Mouse (Mus musculus) intestine, postnatal 0 days (tissue): Measurements from ENCODE around the gene Ptprr. TPM values are rescaled to one million over a fixed set of nuclear protein-coding genes. Genes with fewer than 3 reads are reported as not detected.
A peak's percentile ranks its signal among the peaks of the same experiment; 100 is the strongest.

Experiments
- ATAC-seq: fragments of 200-750 bp; cut with Nextera tagmentation; 2 replicates; pipeline ENCODE4 v1.8.0; 2017; ENCODE audit warnings: mild to moderate bottlenecking, moderate TSS enrichment, moderate library complexity
- H3K27ac ChIP-seq: fragments of 300-500 bp; sonication (generic); 2 replicates; pipeline ENCODE4 v1.5.1; 2014; ENCODE audit warnings: mild to moderate bottlenecking, low read depth, low read length, moderate library complexity
- H3K27me3 ChIP-seq: fragments of 300-500 bp; sonication (generic); replicated peaks from 2 replicates; pipeline ENCODE4 v1.6.1; 2014; ENCODE audit warnings: low read length, mixed read lengths; ENCODE audit not compliant: control insufficient read depth, insufficient read depth
- H3K36me3 ChIP-seq: fragments of 300-500 bp; sonication (generic); 2 replicates; pipeline ENCODE4 v1.6.1; 2014; ENCODE audit warnings: mild to moderate bottlenecking, moderate library complexity; ENCODE audit not compliant: control insufficient read depth, insufficient read depth
- H3K4me1 ChIP-seq: fragments of 300-500 bp; sonication (generic); replicated peaks from 2 replicates; pipeline ENCODE4 v1.6.1; 2014; ENCODE audit warnings: antibody characterized with exemption, low read length, mixed read lengths; ENCODE audit not compliant: control insufficient read depth, insufficient read depth
- H3K4me2 ChIP-seq: fragments of 300-500 bp; sonication (generic); replicated peaks from 2 replicates; pipeline ENCODE4 v1.6.1; 2014; ENCODE audit warnings: low read depth, mild to moderate bottlenecking, moderate library complexity
- H3K4me3 ChIP-seq: fragments of 300-500 bp; sonication (generic); 2 replicates; pipeline ENCODE4 v1.5.1; 2014; ENCODE audit warnings: low read depth, low read length
- H3K9ac ChIP-seq: fragments of 300-500 bp; sonication (generic); 2 replicates; pipeline ENCODE4 v1.6.1; 2014; ENCODE audit warnings: mild to moderate bottlenecking, low read depth, low read length
- H3K9me3 ChIP-seq: fragments of 300-500 bp; sonication (generic); 2 replicates; pipeline ENCODE4 v1.6.1; 2016; ENCODE audit warnings: mixed run types; ENCODE audit not compliant: control insufficient read depth
- CTCF ChIP-seq: sonication (generic); IDR thresholded peaks from 2 replicates; pipeline ENCODE4 v1.5.1; 2016; ENCODE audit warnings: low read depth, mild to moderate bottlenecking, control low read depth, antibody characterized with exemption, moderate library complexity
- WGBS: fragments of 180-500 bp; shearing (Covaris S2); extraction: QIAGEN DNeasy Blood & Tissue Kit; methylation state at CpG from one replicate; pipeline ENCODE4 v1.1.7; 2014; 5-methylcytosine and 5-hydroxymethylcytosine counted together
- polyA plus RNA-seq: library from polyadenylated mRNA; unstranded; fragments of >200 nt; fragmentation: Nextera tagmentation; extraction: Ambion mirVana; gene quantifications from 2 replicates; pipeline ENCODE4 v1.2.1, GENCODE M21; 2015

Gene Ptprr
- polyA plus RNA-seq, 1 experiment from 2014 or later: 7.5 TPM

DNA sequence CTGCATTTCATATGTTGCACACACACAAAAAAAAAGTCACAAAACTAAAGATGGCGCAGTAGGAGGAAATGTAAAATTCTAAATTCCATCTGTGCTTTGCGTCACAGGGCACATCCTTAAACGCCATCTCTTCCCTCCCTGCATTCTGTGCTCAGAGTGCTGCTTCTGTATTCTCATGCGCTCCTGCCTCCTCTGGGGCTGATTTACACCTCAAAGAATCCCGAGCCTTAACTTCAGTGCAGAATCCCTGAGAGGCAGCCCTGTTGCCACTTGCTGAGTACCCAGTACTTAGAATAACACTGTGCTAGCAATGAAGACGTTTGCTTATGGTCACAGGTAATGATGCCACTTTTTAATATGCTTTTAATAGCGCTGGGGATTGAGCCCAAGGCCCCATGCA, 61.4 kb downstream of the Ptprr start:
- WGBS: 44% methylated on average over 7 of the region's 7 CpGs
- H3K9me3 ChIP-seq: no peaks in the 10 kb centered on the region
- H3K27me3 ChIP-seq: no peaks in the 10 kb centered on the region

DNA sequence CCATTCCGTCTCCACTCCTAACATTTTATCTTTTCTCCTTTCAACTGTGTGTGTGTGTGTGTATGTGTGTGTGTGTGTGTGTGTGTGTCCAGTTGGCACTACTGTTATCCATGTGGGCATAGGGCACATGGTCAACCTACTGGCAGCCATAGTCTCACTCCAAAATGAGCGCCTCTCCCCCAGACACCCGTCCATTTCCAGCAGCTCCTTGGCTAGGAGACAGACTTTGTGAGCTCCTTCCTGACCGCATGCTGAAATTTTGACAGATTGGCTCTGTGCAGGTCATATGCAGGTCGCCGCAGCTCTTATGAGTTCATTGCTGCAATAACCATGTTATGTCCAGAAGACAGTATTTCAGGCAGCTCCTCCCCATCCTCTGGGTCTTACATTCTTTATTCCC, 62.8 kb downstream of the Ptprr start:
- no peaks in the 10 kb centered on the region for H3K27me3 ChIP-seq
- ATAC-seq: no peak
- no peaks in the 10 kb centered on the region for H3K4me1 ChIP-seq
- no peaks in the 10 kb centered on the region for H3K9me3 ChIP-seq
- no peak overlapping the region for H3K4me3 ChIP-seq
- no peak overlapping the region for H3K27ac ChIP-seq
- no peak overlapping the region for H3K4me2 ChIP-seq
- H3K9ac ChIP-seq: no peak overlapping the region
- 83% methylated on average over 6 of the region's 6 CpGs for WGBS
- no peaks in the 10 kb centered on the region for H3K36me3 ChIP-seq
- no peak for TF ChIP-seq CTCF

More for the DNA sequence above, 61.4 kb downstream of the Ptprr start:
- no peaks in the 10 kb centered on the region for H3K4me1 ChIP-seq
- H3K9ac ChIP-seq: no peak overlapping the region
- H3K27ac ChIP-seq: no peak overlapping the region
- H3K36me3 ChIP-seq: no peaks in the 10 kb centered on the region
- H3K4me3 ChIP-seq: no peak overlapping the region
- no peak overlapping the region for H3K4me2 ChIP-seq
- no peak for TF ChIP-seq CTCF
- no peak for ATAC-seq

DNA sequence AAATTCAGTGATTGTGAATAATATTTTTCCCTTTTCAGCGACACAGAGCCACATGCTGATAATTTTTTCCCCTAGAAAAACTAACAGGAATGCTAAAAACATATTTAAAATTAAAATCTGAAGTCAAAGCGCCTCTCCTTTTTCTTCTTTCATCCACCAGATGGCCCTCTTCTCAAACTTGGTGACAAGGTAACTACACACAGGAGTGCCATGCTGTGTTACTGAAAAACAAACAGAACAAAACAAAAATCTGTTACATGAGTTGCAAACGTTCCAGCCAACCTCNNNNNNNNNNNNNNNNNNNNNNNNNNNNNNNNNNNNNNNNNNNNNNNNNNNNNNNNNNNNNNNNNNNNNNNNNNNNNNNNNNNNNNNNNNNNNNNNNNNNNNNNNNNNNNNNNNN, 66.0 kb downstream of the Ptprr start:
- Histone ChIP-seq H3K9me3 (no peaks in the 10 kb centered on the region), H3K4me1 (no peaks in the 10 kb centered on the region), H3K4me3 (no peak overlapping the region), H3K4me2 (no peak overlapping the region), H3K27me3 (no peaks in the 10 kb centered on the region), H3K36me3 (no peaks in the 10 kb centered on the region), H3K27ac (no peak overlapping the region), H3K9ac (no peak overlapping the region)
- 30% methylated on average over 3 of the region's 3 CpGs for WGBS
- ATAC-seq: no peak
- TF ChIP-seq CTCF: peak; percentile 73

DNA sequence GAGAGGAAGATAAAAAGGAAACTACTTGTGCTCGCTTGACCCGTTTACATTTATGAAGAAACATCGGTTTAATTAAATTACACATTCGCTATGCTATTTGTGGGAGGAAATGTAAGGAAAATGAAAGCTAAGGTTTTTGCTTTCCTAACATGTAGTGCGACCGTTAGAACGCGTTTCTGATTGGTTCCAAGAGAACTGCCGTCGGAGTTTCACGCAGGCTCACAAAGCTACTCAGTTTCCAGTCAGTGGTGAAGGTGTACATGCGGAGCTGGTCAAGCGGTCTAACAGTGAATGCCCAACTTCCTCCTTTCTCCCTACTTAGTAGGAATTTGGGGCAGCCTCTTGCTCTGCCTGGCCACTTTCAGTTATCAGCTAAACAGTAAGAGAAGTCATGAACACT, 78.5 kb downstream of the Ptprr start:
- ATAC-seq: no peak

DNA sequence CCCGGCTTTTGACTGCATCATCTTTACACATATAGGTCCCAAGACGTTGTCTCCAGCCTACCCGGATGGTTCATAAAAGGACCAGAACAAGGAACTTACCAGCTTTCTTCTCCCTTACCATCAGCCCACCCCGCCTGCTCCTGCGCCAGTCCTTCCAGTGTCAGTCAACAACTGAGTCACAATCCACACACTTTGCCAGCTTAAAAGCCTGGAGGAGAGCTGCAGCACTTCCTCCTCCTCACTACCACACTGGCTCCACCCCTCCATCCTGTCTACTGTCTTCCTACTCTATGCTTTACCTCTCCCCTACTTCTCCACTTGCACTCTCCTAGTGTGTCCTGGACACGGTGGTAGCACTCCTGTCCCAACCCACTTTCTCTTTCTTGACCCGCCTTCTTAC, 80.5 kb downstream of the Ptprr start:
- H3K27me3 ChIP-seq: no peaks in the 10 kb centered on the region
- WGBS: 88% methylated on average over 7 of the region's 7 CpGs
- H3K4me2 ChIP-seq: no peak overlapping the region
- TF ChIP-seq CTCF: no peak
- no peaks in the 10 kb centered on the region for H3K4me1 ChIP-seq
- no peaks in the 10 kb centered on the region for H3K36me3 ChIP-seq
- no peak for ATAC-seq
- H3K9ac ChIP-seq: no peak overlapping the region
- no peak overlapping the region for H3K27ac ChIP-seq
- no peaks in the 10 kb centered on the region for H3K9me3 ChIP-seq
- no peak overlapping the region for H3K4me3 ChIP-seq

More for the DNA sequence above, 78.5 kb downstream of the Ptprr start:
- H3K27me3 ChIP-seq: no peaks in the 10 kb centered on the region
- H3K4me3 ChIP-seq: no peak overlapping the region
- TF ChIP-seq CTCF: no peak
- H3K27ac ChIP-seq: no peak overlapping the region
- WGBS: 87% methylated on average over 13 of the region's 13 CpGs
- no peak overlapping the region for H3K4me2 ChIP-seq
- no peaks in the 10 kb centered on the region for H3K9me3 ChIP-seq
- no peak overlapping the region for H3K9ac ChIP-seq
- H3K36me3 ChIP-seq: no peaks in the 10 kb centered on the region
- H3K4me1 ChIP-seq: no peaks in the 10 kb centered on the region

DNA sequence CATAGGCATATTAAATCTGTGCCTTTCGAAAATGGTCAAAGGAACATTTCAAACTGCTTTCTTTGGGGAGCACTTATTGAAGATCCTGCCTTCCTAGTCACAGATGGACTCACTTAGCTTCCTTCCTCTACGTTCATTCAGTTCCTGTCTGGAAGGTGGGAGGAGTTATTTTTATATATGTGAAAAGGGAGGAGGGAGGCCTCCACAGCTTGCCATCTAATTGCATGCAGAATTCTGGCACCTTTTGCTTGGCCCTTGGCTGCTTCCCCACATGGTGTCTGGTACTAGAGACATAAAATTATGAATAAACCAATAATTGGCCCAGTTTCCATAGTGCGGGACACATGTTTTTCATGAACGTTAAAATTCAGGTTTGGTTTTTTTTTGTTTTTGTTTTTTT, 90.2 kb downstream of the Ptprr start:
- H3K27ac ChIP-seq: no peak overlapping the region
- H3K36me3 ChIP-seq: no peaks in the 10 kb centered on the region
- H3K9ac ChIP-seq: no peak overlapping the region
- no peak for ATAC-seq
- H3K4me3 ChIP-seq: no peak overlapping the region
- no peaks in the 10 kb centered on the region for H3K4me1 ChIP-seq
- no peaks in the 10 kb centered on the region for H3K27me3 ChIP-seq
- no peak for TF ChIP-seq CTCF
- H3K9me3 ChIP-seq: no peaks in the 10 kb centered on the region
- 69% methylated on average over 4 of the region's 4 CpGs for WGBS
- H3K4me2 ChIP-seq: no peak overlapping the region

DNA sequence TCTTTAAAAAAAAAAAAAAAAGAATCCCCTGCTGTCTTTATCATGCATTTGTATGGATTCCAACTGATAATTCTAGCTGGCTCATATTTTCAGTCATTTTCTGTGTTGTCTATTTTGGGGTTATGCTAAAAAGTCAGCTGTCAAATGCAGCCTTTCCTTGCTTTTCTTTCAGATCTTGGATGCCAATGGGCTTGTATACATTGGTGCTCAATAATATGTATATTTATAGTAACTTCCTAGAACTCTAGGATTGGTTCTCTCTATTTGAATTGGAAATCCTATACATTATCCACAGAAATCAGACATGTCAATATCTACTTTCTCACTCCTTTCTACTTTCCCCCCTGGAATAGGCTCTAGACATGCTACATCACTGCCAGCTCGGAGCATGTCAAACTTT, 90.7 kb downstream of the Ptprr start:
- 82% methylated on average over 1 of the region's 1 CpGs for WGBS
- Histone ChIP-seq H3K27me3 (no peaks in the 10 kb centered on the region), H3K4me3 (no peak overlapping the region), H3K4me1 (no peaks in the 10 kb centered on the region), H3K4me2 (no peak overlapping the region), H3K9ac (no peak overlapping the region), H3K27ac (no peak overlapping the region), H3K36me3 (no peaks in the 10 kb centered on the region), H3K9me3 (no peaks in the 10 kb centered on the region)
- no peak for ATAC-seq
- no peak for TF ChIP-seq CTCF
